Mouse (Mus musculus): ENCODE data around the gene Best2.
A peak's percentile ranks its signal among the peaks of the same experiment; 100 is the strongest.

Gene Best2

DNA sequence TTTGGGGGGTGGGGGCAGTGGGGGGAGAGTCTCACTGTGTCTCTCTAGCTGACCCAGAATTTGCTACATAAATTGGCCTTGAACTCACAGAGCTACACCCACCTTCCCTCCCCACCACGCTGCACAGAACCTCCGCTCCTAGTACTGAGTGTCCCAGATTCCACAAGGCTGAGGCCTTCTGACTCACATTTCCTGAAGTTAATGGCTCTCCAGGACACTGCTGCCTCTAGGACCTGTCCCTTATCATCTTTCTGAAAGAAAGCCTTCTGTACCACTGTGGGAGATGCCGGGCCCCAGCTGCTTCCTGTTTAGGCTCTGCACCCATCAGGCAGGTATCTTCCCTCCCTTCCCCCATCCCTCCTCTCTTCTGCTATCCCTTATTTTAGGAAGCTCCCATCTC is 47.7 kb downstream of the Best2 start:
- no peak for DNase-seq

DNA sequence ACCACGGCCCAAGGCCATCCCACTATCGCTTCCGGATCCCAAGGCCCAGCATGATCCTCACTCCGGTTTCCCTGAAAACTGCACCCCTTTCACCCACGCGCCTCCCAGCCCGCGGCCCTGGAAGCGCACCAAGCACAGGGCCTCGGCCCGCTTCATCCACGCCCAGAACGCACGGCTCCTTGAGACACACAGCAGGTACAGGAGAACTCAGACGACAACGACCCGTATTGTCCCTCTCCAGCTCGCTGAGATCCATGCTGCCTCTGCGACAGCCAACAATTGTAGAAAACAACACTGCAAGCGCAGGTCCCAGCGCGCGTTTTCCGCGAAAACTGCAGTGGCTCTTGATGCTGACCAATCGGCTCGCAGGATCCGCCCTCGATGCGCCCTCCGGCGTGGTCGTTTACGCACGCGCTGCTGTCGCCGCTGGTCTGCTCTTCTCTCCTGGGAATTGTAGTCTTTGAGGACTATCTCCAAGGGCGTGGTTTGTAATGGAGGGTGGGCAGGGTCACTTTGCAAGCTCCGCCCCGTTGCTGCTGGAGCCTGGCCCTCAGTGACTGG is 48.5 kb downstream of the Best2 start:
- peak; percentile 93 to 96 for DNase-seq

DNA sequence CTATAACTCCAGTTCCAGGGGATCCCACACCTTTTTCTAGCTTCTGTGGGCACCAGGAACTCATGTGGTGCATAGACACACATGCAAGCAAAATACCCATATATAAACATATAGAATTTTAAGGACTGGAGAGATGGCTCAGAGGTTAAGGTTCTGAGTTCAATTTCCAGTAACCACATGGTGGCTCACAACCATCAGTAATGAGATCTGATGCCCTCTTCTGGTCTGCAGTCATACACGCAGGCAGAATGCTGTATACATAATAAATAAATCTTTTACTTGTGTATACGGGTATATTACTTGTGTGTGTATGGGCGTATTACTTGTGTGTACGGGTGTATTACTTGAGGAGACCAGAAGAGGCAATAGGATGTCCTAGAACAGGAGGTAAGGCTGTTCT is 50.4 kb downstream of the Best2 start:
- DNase-seq = no peak

DNA sequence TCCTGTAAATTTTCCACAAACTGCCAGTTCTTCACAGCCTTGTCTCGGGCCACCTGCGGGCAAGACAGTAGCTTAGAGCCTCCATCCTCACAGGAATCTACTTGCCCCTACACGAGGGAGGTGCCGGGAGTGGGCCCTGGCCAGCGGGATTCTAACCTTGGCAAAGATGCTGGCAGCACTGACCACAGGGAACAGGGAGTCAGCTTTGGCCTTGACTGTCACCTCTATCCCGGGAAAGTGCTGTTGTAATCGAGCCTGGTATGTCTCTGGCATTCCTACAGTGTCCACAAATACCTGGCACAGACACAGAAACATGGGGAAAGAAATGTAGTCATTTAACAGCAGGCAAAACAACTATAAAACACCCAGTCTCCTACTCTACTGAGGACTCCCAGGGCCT is 54.5 kb downstream of the Best2 start:
- DNase-seq = no peak

Measured in cerebellum, postnatal 10 days (tissue).